Mouse (Mus musculus) lung, adult 2 months (tissue): Measurements from ENCODE around the gene Rufy1.

Experiments used
- CTCF ChIP-seq: fragments of 200-500 bp; IDR thresholded peaks from 2 replicates; pipeline ENCODE4 v1.5.1; 2011; ENCODE audit warnings: mild to moderate bottlenecking, low read length, control low read depth; ENCODE audit not compliant: insufficient read depth
- POLR2A ChIP-seq: fragments of 200-500 bp; IDR thresholded peaks from 2 replicates; pipeline ENCODE4 v1.6.1; 2011; ENCODE audit warnings: low read depth, mild to moderate bottlenecking, control low read depth, low read length, borderline replicate concordance; ENCODE audit errors: extremely low read depth

- peak; percentile 37; the same call in 1 of the 2 replicates for TF ChIP-seq CTCF
- TF ChIP-seq POLR2A: no peak
These were observed 8.9 kb upstream of the Rufy1 start for GRCm38 (mm10) chr11:50439857-50440256.
